Mouse (Mus musculus): Measurements from ENCODE around the gene Gm21149.
"Not testable (repeated sequence)": the region's sequence is repeated elsewhere in the genome, so short reads cannot be mapped to it uniquely, and the experiment has no call there.

Gene Gm21149

DNA sequence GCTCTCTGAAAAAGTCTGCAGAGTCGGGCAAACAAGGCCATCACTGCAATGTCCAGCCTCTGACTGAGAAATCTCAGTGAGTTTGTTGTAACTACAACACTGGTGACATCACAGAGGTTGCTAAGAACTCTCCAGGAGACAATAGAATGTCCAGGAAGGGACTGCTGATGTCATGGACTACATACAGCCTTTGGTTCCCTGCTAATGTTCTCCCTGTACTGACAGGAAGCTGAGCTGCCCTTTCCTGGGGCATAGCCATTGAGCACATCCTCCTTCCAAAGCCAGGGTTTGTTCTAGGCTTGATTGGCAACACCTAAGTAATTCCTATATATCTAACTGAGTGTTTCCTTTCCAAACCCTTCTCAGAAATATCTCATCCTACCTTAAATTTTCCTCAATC lies at the start of gene Gm21149:
Gene Gm21149, minus strand, starts transcription at position 101 of the 400 bp plus-strand sequence.
- not testable (repeated sequence) for DNase-seq (ENCODE audit: low read depth in 1 of 2, low spot score in 2 of 2)

DNA sequence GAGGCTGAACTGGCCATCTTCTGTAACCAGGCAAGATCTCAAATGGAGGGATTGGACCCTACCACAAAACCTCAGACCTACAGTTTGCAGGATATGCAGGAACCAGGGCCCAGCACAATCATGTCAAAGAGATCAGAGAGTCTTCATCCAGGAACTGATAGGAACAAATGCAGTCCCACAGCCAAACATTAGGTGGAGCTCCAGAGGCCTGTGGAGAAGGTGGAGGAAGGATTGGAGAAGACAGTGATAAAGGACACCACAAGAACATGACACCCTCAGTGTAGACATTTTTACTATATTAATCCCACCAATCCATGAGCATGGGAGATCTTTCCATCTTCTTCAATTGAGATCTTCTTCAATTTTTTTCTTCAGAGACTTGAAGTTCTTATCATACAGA lies 46.1 kb upstream of the Gm21149 start:
- not testable (repeated sequence) for DNase-seq (ENCODE audit: low read depth in 1 of 2, low spot score in 2 of 2)

DNA sequence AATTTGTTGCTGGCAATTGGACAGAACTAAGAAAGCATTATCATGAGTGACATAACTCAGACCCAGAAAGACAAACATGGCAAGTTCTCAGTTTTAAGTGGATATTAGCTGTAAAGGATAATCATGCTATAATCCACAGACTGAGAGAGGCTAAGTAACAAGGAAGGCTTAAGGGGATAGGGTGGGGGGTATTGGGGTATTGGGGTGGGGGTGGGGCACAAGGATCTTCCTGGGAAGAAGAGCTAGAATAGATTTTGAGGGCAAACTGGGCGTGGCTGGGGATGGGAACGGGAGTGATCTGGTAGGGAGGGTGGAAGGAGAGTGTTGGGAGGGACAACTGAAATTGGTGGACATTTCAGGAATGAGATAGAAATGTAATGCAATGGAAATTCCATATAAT lies 45.7 kb upstream of the Gm21149 start:
- not testable (repeated sequence) for DNase-seq (ENCODE audit: low read depth in 1 of 2, low spot score in 2 of 2)

DNA sequence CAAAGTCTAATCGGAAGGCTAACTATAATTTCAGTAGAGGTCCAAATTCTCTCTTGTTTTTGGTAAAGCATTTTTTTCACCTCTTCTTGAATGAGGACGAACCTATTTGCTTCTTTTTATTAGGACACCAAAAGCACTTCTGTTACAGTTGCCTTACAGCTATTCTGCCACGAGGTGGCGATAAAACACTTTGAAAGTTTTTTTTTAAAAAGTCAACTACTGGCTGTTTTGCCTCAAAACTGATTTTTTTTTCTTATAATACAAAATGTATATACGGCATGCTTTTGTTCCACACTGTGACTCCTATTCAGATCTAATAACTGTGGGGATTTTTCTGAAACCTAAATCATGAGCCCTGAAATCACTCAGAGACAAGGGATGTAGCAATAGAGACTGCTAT lies 44.1 kb upstream of the Gm21149 start:
- DNase-seq (ENCODE audit: low read depth in 1 of 2, low spot score in 2 of 2) = not testable (repeated sequence)

DNA sequence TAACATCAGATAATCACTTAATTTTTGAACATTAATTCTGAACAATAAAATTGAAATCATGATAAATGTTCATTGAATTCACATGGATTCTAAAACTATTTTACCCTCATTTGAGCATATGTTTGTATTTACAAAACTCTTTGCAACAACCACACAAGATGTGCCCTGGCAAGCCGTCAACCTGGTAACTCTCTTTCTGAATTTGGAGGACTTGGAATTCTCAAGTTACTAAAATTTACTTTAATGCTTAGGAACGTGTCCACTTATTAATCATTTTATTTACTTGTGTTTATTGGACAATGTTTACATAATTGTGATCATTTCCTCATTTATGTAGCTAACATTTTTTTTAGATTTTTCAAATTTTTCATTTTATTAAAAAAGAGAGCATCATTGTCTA lies 40.8 kb upstream of the Gm21149 start:
- not testable (repeated sequence) for DNase-seq (ENCODE audit: low read depth in 1 of 2, low spot score in 2 of 2)

DNA sequence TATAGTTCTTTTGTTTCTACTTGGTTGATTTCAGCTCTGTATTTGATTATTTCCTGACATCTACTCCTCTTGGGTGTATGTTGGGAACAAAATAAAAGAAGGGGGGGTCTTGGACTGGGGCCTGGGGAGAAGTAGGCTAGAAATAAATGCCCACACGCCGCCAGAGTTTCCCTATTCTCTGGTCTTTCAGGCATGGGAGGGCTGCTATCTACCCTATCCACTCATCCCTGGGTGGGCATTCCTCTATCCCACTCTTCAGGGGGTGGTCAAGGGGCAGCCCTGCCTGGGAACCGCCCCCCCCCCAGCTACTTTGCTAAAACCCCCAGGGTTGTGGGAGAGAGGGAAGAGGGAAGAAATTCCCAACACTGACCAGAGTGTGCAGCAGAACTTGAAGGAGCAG lies 35.9 kb upstream of the Gm21149 start:
- not testable (repeated sequence) for DNase-seq (ENCODE audit: low read depth in 1 of 2, low spot score in 2 of 2)

DNA sequence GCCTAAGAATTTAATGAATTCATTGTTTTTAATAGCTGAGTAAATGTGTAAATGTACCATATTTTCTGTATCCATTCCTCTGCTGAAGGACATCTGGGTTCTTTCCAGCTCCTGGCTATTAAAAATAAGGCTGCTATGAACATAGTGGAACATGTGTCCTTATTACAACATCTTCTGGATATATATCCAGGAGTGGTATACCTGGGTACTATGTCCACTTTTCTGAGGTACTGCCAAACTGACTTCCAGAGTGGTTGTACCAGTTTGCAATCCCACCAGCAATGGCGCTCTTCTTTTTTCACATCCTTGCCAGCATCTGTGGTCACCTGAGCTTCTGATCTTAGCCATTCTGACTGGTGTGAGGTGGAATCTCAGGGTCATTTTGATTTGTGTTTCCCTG lies 33.6 kb upstream of the Gm21149 start:
- DNase-seq (ENCODE audit: low read depth in 1 of 2, low spot score in 2 of 2) = not testable (repeated sequence)

DNA sequence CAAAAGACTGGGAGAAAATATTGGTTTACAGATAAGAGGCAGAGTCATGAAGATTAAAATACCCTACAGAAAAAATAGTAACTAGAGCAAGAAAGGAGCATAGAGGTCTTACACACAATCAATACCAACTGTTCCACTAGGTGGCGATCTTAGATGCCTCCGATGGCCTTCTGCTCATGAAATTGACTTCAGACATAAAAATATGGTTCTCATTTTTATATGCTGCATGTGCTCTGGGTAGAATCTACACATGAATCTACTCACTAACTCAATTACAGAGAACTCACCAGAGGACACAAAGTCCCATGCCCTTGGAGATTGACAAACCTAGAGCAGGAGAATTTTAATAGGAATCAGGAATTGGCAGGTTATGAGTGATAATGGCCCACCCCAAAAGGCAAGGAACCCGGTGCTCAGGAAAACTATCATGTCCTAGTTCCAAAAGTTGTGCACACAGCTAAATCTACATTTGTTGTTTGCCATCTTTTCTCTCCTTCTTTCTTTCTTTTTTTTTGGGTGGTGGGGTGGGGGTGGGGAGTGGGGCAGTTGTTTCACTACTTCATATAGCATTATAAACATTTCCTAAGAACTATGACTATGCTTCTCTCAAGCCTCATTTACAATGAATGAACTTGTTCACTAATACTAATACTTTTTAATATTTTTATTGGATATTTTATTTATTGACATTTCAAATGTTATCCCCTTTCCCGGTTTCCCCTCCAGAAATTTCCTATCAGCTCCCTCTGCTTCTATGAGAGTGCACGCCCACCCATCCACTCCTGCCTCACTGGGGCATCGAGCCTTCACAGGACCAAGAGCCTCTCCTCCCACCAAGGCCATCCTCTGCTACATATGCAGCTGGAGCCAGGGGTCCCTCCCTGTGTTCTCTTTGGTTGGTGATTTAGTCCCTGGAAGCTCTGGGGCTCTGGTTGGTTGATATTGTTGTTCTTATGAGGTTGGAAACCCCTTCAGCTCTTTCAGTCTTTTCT lies 32.4 kb upstream of the Gm21149 start:
- not testable (repeated sequence) for DNase-seq (ENCODE audit: low read depth in 1 of 2, low spot score in 2 of 2)

DNA sequence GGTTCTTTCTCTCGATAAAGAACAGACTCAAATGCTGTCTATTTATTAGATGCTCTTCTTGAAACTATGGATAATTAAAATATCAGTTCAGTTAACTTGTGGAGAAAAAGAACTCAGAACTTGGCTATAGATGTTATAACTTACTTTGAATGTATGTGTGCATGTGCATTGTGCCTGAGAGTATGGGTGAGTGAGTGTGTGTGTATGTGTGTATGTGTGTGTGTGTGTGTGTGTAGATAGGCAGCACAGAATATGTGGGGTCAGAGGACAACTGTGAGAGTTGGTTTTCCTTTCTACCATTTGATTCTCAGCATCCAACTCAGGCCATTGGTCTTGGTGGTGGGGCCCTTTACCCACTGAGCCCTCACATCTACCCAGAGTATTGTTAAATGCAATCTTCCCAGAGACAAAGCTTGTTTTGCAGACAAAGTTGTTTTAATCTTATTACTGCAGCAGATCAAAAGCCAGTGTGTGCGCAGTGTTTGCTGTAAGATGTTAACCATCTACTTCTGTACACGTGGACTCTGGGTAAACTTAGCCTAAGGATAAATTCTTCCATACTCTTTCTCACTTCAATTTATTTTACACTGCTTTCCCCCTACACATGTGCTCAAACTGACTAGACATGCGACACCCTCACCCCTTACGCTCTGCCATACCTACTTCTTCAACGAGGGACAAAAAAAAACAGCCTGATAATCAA lies 31.6 kb upstream of the Gm21149 start:
- DNase-seq (ENCODE audit: low read depth in 1 of 2, low spot score in 2 of 2) = not testable (repeated sequence)

DNA sequence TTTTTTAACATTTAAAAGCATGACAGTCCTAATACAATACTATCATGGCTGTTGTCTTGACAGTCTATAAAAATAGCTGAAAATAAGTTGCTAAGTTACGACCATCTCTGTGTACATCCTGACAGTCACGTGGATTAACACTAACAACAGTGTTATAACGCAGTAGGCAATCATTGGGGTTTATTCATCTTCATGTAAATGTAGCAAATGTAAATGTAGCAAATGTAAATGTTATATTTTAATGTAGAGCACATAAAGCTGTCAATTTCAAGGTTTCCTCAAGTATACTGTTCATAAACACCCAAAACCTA lies 30.9 kb upstream of the Gm21149 start:
- no peak for DNase-seq (ENCODE audit: low read depth in 1 of 2, low spot score in 2 of 2)

DNA sequence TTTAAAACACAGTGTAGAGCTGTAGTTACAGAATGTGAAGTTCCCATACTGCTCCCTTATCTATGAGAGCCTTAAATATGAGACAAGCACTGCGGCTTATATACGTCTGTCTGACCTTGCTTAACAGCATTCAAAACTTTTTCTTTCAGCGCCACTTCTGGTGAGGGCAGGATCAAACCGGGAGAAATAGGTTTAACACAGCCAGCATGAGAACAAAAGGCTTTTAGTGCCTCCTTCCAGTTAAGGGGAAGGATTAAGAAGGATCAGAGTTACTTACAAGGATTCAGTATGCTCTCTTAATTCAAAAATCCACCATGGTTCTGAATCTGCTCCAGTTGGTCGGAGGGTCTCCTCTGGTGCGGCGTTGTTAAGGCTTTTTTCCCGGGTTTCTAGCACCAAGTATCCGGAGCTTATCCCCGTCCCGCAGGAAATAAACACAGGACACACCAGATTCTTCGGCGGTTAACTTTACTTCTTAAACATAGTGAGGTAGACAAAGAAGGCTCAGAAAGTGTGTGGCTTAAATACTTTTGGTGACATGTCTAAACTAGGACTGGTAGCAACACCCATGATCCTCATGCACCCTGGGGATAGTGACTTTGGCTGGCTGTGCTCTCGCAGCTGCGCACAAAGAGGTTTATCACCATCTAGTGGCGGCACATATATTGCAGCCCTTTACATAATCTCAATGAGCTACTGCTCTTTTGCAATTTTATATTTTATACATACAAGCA lies 30.4 kb upstream of the Gm21149 start:
- no peak for DNase-seq (ENCODE audit: low read depth in 1 of 2, low spot score in 2 of 2)

DNA sequence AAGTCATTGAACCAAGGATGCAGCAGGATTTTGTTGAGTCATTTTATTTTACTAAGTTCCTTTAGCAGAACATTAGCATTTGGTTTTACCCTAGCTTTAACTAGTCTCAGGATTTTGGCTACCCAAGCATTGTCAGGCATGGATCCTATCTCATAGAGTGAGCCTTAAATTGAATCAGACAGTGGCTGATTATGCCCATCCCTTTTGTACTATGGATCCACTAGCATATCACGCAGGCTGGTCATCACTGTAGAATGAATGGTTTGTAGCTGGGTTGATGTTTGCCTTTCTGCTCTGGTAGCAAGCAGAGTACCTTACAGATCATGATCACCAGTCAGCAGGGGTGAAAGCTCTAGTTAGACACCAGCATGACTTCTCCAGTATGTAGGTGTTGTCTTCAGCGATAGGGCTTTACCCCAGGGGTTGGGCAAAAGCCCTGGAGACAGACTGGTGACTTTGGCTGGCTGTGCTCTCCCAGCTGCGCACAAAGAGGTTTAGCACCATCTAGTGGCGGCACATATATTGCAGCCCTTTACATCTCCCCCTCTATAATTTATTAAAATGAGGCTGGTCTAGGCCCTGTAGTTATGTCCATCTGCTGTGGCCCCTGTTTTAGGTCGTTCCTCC lies 22.6 kb upstream of the Gm21149 start:
- DNase-seq (ENCODE audit: low read depth in 1 of 2, low spot score in 2 of 2) = not testable (repeated sequence)

DNA sequence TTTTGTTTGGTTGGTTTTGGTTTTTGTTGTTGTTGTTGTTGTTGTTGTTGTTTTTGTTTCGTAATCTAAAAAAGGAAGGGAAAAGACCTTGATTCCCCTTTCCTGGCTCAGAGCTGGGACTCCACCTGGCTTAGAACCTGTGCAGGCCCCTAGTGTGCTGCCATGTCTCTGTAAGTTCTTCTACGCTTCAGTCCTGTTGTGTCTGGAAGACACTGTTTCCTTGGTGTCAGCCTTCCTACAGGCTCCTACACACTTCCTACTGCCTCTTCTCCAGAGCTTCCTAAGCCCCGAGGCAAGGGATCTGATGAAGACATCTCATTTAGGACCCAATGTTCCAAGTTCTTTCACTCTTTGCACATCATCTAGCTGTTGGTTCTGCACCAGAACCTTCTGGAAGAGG lies 22.0 kb upstream of the Gm21149 start:
- not testable (repeated sequence) for DNase-seq (ENCODE audit: low read depth in 1 of 2, low spot score in 2 of 2)

DNA sequence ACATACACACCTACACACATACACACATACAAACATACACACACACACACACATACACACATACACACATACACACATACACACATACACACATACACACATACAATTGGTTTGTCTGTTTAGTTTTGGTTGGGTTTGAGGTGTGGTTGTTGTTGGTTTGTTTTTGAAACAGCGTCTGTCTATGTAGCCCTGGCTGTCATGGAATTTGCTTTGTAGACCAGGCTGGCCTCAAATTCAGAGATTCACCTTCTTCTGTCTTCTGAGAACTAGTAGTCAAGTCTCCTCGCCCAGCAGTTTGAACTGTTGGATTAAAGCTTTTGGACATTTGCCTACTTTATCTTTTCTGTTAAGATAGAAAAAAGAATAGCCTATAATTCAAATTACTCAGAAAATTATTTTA lies 14.6 kb upstream of the Gm21149 start:
- DNase-seq (ENCODE audit: low read depth in 1 of 2, low spot score in 2 of 2) = not testable (repeated sequence)

DNA sequence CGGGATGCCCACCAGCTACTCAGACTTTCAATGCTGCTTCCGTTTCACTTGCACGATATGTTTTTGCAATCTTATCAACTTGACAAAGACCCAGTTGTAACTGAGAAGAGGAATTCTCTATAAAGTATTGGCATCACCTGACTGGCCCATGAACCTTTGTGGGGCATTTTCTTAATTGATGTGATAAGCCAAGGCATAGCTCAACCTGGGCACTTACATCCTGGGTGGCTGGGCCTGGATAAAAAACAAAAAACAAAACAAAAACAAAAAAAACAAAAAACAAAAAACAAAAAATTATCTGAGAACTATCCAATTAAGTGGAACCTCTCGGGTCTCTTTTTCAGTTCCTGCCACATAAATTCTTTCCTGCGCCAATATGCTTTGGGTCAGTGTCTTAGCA lies 12.4 kb upstream of the Gm21149 start:
- DNase-seq (ENCODE audit: low read depth in 1 of 2, low spot score in 2 of 2) = no peak

DNA sequence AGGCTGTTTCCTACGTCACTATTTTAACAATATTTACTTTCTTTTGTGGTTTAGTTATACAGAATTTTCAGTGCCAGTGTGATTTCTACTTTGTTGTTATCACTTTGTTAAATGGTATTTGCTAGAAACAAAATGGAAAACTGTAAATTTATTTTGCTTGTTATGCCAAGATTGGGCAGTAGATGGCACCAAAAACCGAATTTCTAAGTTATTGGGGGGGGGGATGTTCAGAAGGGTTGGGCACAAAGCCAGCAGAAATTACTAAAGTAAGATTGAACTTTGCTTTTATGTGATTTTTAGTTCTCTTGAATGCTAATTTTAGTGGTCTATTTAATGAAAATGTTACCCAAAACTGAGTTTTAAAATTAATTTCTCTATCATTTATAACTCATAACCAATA lies 8.3 kb upstream of the Gm21149 start:
- DNase-seq (ENCODE audit: low read depth in 1 of 2, low spot score in 2 of 2) = not testable (repeated sequence)

DNA sequence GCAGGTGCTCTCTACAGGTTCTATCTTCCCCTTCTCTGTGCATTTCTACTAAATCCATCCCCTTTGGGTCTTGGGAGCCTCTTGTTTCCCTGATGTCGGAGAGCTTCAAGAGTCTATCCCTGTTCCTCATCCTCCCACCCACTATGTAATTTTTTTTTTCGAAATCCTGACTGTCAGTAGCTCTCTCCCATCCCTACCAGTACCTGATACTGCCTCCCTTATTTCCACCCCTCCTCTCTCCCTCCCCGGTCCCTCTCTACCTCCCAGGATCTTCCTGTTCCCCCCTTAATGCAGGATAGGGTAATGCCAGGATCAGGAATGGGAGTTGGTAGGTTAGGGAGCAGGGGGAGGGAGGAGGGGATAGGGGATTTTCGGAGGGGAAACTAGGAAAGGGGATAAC lies 7.3 kb upstream of the Gm21149 start:
- not testable (repeated sequence) for DNase-seq (ENCODE audit: low read depth in 1 of 2, low spot score in 2 of 2)

DNA sequence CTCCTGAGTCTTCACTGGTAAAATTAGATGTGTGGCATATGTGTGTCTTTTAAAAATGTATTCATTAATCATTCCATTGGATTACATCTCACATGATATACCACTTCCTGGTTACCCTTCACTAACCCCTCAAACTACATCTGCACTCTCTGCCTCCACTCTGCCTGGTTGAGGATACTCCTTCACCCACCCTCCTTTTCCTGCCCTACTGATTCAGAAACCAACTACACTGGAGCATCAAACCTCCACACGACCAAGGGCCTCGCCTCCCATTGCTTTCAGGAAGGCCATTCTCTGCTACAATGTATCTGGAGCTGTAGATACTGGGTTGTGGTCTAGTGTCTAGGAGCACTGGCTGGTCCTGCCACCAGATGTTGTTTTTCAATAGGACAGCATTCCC lies 6.5 kb upstream of the Gm21149 start:
- DNase-seq (ENCODE audit: low read depth in 1 of 2, low spot score in 2 of 2) = not testable (repeated sequence)

DNA sequence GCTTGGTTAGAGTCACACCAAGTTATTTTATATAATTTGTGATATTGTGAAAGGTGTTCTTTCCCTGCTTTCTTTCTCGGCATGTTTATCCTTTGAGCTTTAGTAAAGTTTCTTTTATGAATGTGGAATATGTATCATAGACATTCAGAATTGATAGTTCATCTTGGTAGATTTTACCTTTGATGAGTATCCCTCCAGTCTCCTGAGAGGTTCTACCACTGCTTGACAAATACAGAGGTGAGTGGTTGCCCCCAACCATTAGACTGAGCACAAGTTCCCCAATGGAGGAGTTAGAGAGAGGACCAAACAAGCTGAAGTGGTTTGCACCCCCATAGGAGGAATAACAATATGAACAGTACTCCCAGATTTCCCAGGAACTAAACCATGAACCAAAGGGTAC lies 6.2 kb downstream of the Gm21149 start:
- not testable (repeated sequence) for DNase-seq (ENCODE audit: low read depth in 1 of 2, low spot score in 2 of 2)

DNA sequence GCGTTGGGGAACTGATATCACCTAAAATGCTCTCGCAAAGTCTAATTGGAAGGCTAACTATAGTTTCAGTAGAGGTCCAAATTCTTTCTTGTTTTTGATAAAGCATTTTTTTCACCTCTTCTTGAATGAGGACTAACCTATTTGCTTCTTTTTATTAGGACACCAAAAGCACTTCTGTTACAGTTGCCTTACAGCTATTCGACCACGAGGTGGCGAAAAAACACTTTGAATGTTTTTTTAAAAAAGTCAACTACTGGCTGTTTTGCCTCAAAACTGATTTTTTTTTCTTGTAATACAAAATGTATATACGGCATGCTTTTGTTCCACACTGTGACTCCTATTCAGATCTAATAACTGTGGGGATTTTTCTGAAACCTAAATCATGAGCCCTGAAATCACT lies 8.6 kb downstream of the Gm21149 start:
- not testable (repeated sequence) for DNase-seq (ENCODE audit: low read depth in 1 of 2, low spot score in 2 of 2)

DNA sequence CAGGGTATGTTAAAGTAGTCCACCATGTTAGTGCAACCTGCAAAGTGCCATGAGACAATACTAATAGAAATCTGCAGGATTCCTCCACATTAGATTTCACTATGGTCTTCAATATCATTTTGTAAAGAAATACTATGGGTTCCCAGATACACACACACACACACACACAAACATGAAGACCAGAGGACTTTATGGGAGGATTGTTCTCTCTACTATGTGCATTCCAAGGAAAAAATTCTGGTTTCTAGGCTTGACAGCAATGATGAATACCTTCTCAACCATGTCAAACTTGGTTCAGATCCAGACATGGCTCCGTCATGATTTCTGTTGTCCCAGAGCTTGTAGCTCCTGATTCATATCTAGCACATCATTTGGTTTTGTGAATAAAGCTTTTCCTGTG lies 10.1 kb downstream of the Gm21149 start:
- DNase-seq (ENCODE audit: low read depth in 1 of 2, low spot score in 2 of 2) = not testable (repeated sequence)
